Mouse (Mus musculus) lung, adult 2 months (tissue): ENCODE measurements around the gene Trpc1.

Source experiments
- CTCF ChIP-seq: fragments of 200-500 bp; IDR thresholded peaks from 2 replicates; pipeline ENCODE4 v1.5.1; 2011; ENCODE audit warnings: mild to moderate bottlenecking, low read length, control low read depth; ENCODE audit not compliant: insufficient read depth
- POLR2A ChIP-seq: fragments of 200-500 bp; IDR thresholded peaks from 2 replicates; pipeline ENCODE4 v1.6.1; 2011; ENCODE audit warnings: low read depth, mild to moderate bottlenecking, control low read depth, low read length, borderline replicate concordance; ENCODE audit errors: extremely low read depth

- TF ChIP-seq CTCF (no peak), POLR2A (no peak)
These were observed 33.6 kb upstream of the Trpc1 start for GRCm38 (mm10) chr9:95783646-95784293.
